Mouse (Mus musculus) CH12.LX (cell line): ENCODE data around the gene Gm10644. TPM values are rescaled to one million over a fixed set of nuclear protein-coding genes. Genes with fewer than 3 reads are reported as not detected.

Experiments
- DNase-seq: peaks from one replicate; pipeline ENCODE4 v3.0.0-alpha.2; 2013; ENCODE audit errors: extremely low read depth
- H3K27ac ChIP-seq: 2 replicates; pipeline ENCODE4 v1.5.1; 2012; ENCODE audit warnings: low read depth, mild to moderate bottlenecking, control low read depth, moderate library complexity; ENCODE audit not compliant: insufficient read depth
- H3K27me3 ChIP-seq: replicated peaks from 2 replicates; pipeline ENCODE3; 2012; ENCODE audit warnings: inconsistent platforms
- H3K36me3 ChIP-seq, 2 experiments: replicated peaks in 1 of 2; 2 replicates each; pipeline versions ENCODE3 to v1.6.1; 2012; ENCODE audit warnings: inconsistent platforms in 1 of 2, low read length in 1 of 2, mild to moderate bottlenecking in 1 of 2, mixed read lengths in 1 of 2, moderate library complexity in 1 of 2; ENCODE audit not compliant: control insufficient read depth in 1 of 2, insufficient read depth in 1 of 2
- H3K4me1 ChIP-seq, 2 experiments: 2 replicates each; pipeline ENCODE4 v1.6.1; 2012; ENCODE audit warnings: inconsistent platforms in 1 of 2, moderate library complexity in 1 of 2; ENCODE audit not compliant: insufficient read depth in 2 of 2, control insufficient read depth in 1 of 2
- H3K4me2 ChIP-seq: 2 replicates; pipeline ENCODE4 v1.6.1; 2012; ENCODE audit warnings: low read depth, mild to moderate bottlenecking, control low read depth; ENCODE audit not compliant: poor library complexity, insufficient read depth, severe bottlenecking
- H3K4me3 ChIP-seq, 3 experiments: fragments of 150-350 bp in 1 of 3; sonication (generic) in 1 of 3; replicated peaks in 1 of 3; 2 replicates each; pipeline versions ENCODE3 to v1.5.1; 2011 to 2012; ENCODE audit warnings: low read depth in 2 of 3, low read length in 2 of 3, mild to moderate bottlenecking in 2 of 3, moderate library complexity in 2 of 3, control low read depth in 1 of 3, improper control_type of control experiment in 1 of 3, inconsistent platforms in 1 of 3, mixed read lengths in 1 of 3; ENCODE audit not compliant: poor library complexity in 1 of 3
- H3K79me2 ChIP-seq: replicated peaks from 2 replicates; pipeline ENCODE4 v1.6.1; 2012; ENCODE audit warnings: mild to moderate bottlenecking, moderate library complexity; ENCODE audit not compliant: control insufficient read depth, poor library complexity, insufficient read depth, severe bottlenecking; ENCODE audit errors: extremely low read depth
- H3K9ac ChIP-seq: 2 replicates; pipeline ENCODE4 v1.6.1; 2012; ENCODE audit warnings: low read depth, mild to moderate bottlenecking, control low read depth, moderate library complexity; ENCODE audit not compliant: insufficient read depth
- H3K9me3 ChIP-seq: replicated peaks from 2 replicates; pipeline ENCODE3; 2012; ENCODE audit warnings: low read length, inconsistent platforms, mixed read lengths
- BHLHE40 ChIP-seq: IDR thresholded peaks from 2 replicates; pipeline ENCODE4 v1.6.1; 2011; ENCODE audit warnings: mild to moderate bottlenecking, low read depth, low read length, improper control_type of control experiment
- E2F4 ChIP-seq: IDR thresholded peaks from 2 replicates; pipeline ENCODE4 v1.6.1; 2011; ENCODE audit warnings: low read depth, low read length, improper control_type of control experiment; ENCODE audit not compliant: insufficient replicate concordance
- ELF1 ChIP-seq: IDR thresholded peaks from 2 replicates; pipeline ENCODE4 v1.6.1; 2014; ENCODE audit warnings: low read depth, mild to moderate bottlenecking, inconsistent platforms, low read length, improper control_type of control experiment
- EP300 ChIP-seq: IDR thresholded peaks from 2 replicates; pipeline ENCODE4 v1.6.1; 2011; ENCODE audit warnings: low read length, improper control_type of control experiment
- IRF4 ChIP-seq: IDR thresholded peaks from 2 replicates; pipeline ENCODE4 v1.6.1; 2014; ENCODE audit warnings: low read depth, mild to moderate bottlenecking, inconsistent platforms, low read length, improper control_type of control experiment
- JUN ChIP-seq: IDR thresholded peaks from 2 replicates; pipeline ENCODE4 v1.6.1; 2011; ENCODE audit warnings: low read depth, mild to moderate bottlenecking, low read length, improper control_type of control experiment, moderate library complexity; ENCODE audit not compliant: insufficient read depth
- JUND ChIP-seq: conservative IDR thresholded peaks from 2 replicates; pipeline ENCODE4 v1.6.1; 2011; ENCODE audit warnings: low read depth, low read length, improper control_type of control experiment
- KAT2A ChIP-seq: IDR thresholded peaks from 2 replicates; pipeline ENCODE4 v1.6.1; 2012; ENCODE audit warnings: low read length, improper control_type of control experiment, inconsistent platforms; ENCODE audit not compliant: insufficient replicate concordance
- MAFK ChIP-seq: IDR thresholded peaks from 2 replicates; pipeline ENCODE4 v1.6.1; 2011; ENCODE audit warnings: low read length, improper control_type of control experiment; ENCODE audit not compliant: insufficient replicate concordance
- MAX ChIP-seq: IDR thresholded peaks from 2 replicates; pipeline ENCODE4 v1.6.1; 2011; ENCODE audit warnings: low read length, improper control_type of control experiment
- MXI1 ChIP-seq: IDR thresholded peaks from 2 replicates; pipeline ENCODE4 v1.6.1; 2011; ENCODE audit warnings: mild to moderate bottlenecking, low read depth, low read length, improper control_type of control experiment
- MYC ChIP-seq: IDR thresholded peaks from 2 replicates; pipeline ENCODE4 v1.6.1; 2011; ENCODE audit warnings: low read depth, mild to moderate bottlenecking, improper control_type of control experiment, low read length
- NELFE ChIP-seq: IDR thresholded peaks from 2 replicates; pipeline ENCODE4 v1.6.1; 2011; ENCODE audit warnings: low read depth, low read length, improper control_type of control experiment
- RCOR1 ChIP-seq: conservative IDR thresholded peaks from 2 replicates; pipeline ENCODE4 v1.6.1; 2012; ENCODE audit warnings: low read depth, mild to moderate bottlenecking, inconsistent platforms, low read length, improper control_type of control experiment
- SIN3A ChIP-seq: IDR thresholded peaks from 2 replicates; pipeline ENCODE4 v1.6.1; 2012; ENCODE audit warnings: low read length, improper control_type of control experiment, inconsistent platforms
- SMC3 ChIP-seq: IDR thresholded peaks from 2 replicates; pipeline ENCODE4 v1.6.1; 2011; ENCODE audit warnings: low read depth, low read length, improper control_type of control experiment
- TBP ChIP-seq: conservative IDR thresholded peaks from 2 replicates; pipeline ENCODE4 v1.6.1; 2011; ENCODE audit warnings: low read depth, low read length, improper control_type of control experiment
- TCF12 ChIP-seq: IDR thresholded peaks from 2 replicates; pipeline ENCODE4 v1.6.1; 2014; ENCODE audit warnings: low read depth, mild to moderate bottlenecking, inconsistent platforms, low read length, improper control_type of control experiment
- UBTF ChIP-seq: IDR thresholded peaks from 2 replicates; pipeline ENCODE4 v1.6.1; 2012; ENCODE audit warnings: low read depth, mild to moderate bottlenecking, inconsistent platforms, low read length, improper control_type of control experiment, moderate library complexity
- USF2 ChIP-seq: conservative IDR thresholded peaks from 2 replicates; pipeline ENCODE4 v1.6.1; 2011; ENCODE audit warnings: low read depth, low read length, improper control_type of control experiment
- ZKSCAN1 ChIP-seq: IDR thresholded peaks from 2 replicates; pipeline ENCODE4 v1.6.1; 2012; ENCODE audit warnings: low read depth, inconsistent platforms, low read length, improper control_type of control experiment, borderline replicate concordance
- dilution Hi-C: fragments of 300-500 bp; cut with MboI; formaldehyde crosslinking; loops from 2 replicates; pipeline ENCODE4 v1.14.3; 2020; ENCODE audit warnings: low sequenced_read_pairs; ENCODE audit not compliant: extremely low pct_unique_long_range_greater_than_20kb, extremely low pct_ligation_motif_present
- in situ Hi-C: fragments of 300-500 bp; cut with MboI; formaldehyde crosslinking; loops from 3 replicates; pipeline ENCODE4 v1.14.3; 2019; ENCODE audit warnings: low sequenced_read_pairs, low pct_ligation_motif_present, low pct_unique_long_range_greater_than_20kb, mixed read lengths
- polyA plus RNA-seq: library from polyadenylated mRNA; unstranded; fragments of >175 nt; gene quantifications from 2 replicates; pipeline ENCODE4 v1.2.1, GENCODE M21; 2012; ENCODE audit warnings: low read depth; ENCODE audit not compliant: insufficient read length
- total RNA-seq, 2 experiments: library from RNA; depleted of rRNA; stranded (reverse); fragments of 300-350 nt in 1 of 2; fragments of >200 nt in 1 of 2; gene quantifications; 2 replicates each; pipeline ENCODE4 v1.2.3; 2012 to 2014

Gene Gm10644
- total and polyA plus RNA-seq, 3 experiments, result 0.44 to 1.7 (median 0.58) TPM

DNA sequence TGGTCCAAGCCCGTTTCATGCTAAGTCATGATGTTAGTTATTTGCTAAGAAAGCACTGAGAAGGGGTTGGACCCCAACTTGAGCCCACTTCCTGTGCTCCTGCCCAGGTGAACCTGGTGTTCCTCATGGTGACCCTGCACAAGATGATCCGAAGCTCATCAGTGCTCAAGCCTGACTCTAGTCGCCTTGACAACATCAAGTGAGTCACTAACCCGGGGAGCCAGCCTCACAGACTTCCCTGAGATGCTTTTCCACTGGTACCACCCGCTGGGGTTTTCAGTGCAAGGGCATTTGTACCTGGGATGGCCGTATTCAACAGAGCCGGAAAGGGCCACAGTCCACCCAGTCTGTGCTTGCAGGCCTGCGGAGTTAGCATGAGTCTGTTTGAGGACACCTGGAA, 19.6 kb downstream of the Gm10644 start:
- H3K27me3 ChIP-seq, result no peaks in the 10 kb centered on the region
- H3K36me3 ChIP-seq, result peaks cover 54 to 98% of the 10 kb centered on the region in 2 experiments
- H3K27ac ChIP-seq, result no peak overlapping the region
- H3K79me2 ChIP-seq, result no peaks in the 10 kb centered on the region
- no peak overlapping the region for H3K9ac ChIP-seq
- in situ Hi-C loops, result no loop called here
- H3K9me3 ChIP-seq, result no peaks in the 10 kb centered on the region
- no peaks in the 10 kb centered on the region for H3K4me1 ChIP-seq
- TF ChIP-seq EP300 (no peak), ZKSCAN1 (no peak), TBP (no peak), SMC3 (no peak), JUN (no peak), MXI1 (no peak), BHLHE40 (no peak)
- TF ChIP-seq, all 38 proteins: peak for 0
- Histone ChIP-seq H3K4me3 (no peak overlapping the region), H3K4me2 (no peak overlapping the region)
- DNase-seq, result no peak
- dilution Hi-C loops, result no loop called here

DNA sequence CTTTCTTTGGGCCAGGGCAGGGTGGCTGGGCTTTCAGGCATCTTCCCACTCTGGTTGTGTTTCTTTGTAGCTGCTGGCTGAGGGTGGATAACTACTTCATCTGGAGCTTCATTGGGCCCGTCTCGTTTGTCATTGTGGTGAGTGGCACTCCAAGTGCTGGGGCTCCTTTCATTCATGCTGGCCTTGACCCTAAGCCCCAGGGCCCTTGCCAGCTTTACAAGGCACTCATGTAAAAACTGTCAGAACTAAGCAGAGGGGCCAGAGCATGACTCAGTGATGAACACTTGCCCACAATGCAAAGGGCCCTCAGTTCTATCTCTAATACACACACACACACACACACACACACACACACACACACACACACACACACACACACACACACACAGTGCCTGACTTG, 20.0 kb downstream of the Gm10644 start:
- no peak for DNase-seq
- Histone ChIP-seq H3K27me3 (no peaks in the 10 kb centered on the region), H3K36me3 (peaks cover 54 to 98% of the 10 kb centered on the region in 2 experiments), H3K4me1 (no peaks in the 10 kb centered on the region), H3K9ac (no peak overlapping the region), H3K79me2 (no peaks in the 10 kb centered on the region), H3K27ac (no peak overlapping the region), H3K4me3 (no peak overlapping the region), H3K9me3 (no peaks in the 10 kb centered on the region), H3K4me2 (no peak overlapping the region)
- dilution Hi-C loops (no loop called here), in situ Hi-C loops (no loop called here)
- TF ChIP-seq TCF12 (no peak), SIN3A (no peak), MAFK (no peak), IRF4 (no peak), ELF1 (no peak), UBTF (no peak), NELFE (no peak), E2F4 (no peak)
- TF ChIP-seq, all 38 proteins: peak for 0

DNA sequence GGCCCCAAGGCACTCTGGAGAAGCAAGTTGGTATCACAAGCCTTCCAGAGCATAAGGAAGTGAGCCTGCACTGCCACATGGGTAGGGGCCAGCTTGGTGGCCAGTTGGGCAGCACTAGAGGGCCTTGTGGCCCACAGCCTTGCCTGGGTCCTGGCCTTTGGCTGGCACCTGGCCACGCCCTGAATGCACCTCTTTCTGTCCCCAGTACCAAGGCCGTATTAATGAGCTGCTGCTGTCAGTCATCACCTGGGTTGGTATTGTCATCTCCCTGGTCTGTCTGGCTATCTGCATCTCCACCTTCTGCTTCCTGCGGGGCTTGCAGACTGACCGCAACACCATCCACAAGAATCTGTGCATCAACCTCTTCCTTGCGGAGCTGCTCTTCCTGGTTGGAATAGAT, 20.8 kb downstream of the Gm10644 start:
- H3K4me1 ChIP-seq, result no peaks in the 10 kb centered on the region
- H3K27ac ChIP-seq, result no peak overlapping the region
- no peaks in the 10 kb centered on the region for H3K27me3 ChIP-seq
- H3K36me3 ChIP-seq, result peaks cover 59 to 100% of the 10 kb centered on the region in 2 experiments
- no peaks in the 10 kb centered on the region for H3K9me3 ChIP-seq
- no peaks in the 10 kb centered on the region for H3K79me2 ChIP-seq
- in situ Hi-C loops, result no loop called here
- dilution Hi-C loops, result no loop called here
- no peak for DNase-seq
- H3K9ac ChIP-seq, result no peak overlapping the region
- no peak for TF ChIP-seq KAT2A
- no peak for TF ChIP-seq ZKSCAN1
- no peak for TF ChIP-seq RCOR1
- no peak for TF ChIP-seq TBP
- TF ChIP-seq NELFE, result no peak
- TF ChIP-seq MAFK, result no peak
- no peak for TF ChIP-seq USF2
- TF ChIP-seq JUND, result no peak
- no peak for TF ChIP-seq MAX
- TF ChIP-seq MYC, result no peak
- no peak overlapping the region for H3K4me2 ChIP-seq
- H3K4me3 ChIP-seq, result no peak overlapping the region
